Mouse (Mus musculus) heart, postnatal 0 days (tissue): ENCODE data around the gene Magi1. TPM values are rescaled to one million over a fixed set of nuclear protein-coding genes. Genes with fewer than 3 reads are reported as not detected.
A peak's percentile ranks its signal among the peaks of the same experiment; 100 is the strongest.

Experiments
- ATAC-seq: fragments of 200-750 bp; cut with Nextera tagmentation; 2 replicates; pipeline ENCODE4 v1.8.0; 2017; ENCODE audit warnings: low read depth, moderate number of reproducible peaks, moderate library complexity; ENCODE audit not compliant: insufficient read depth
- DNase-seq: peaks from one replicate; pipeline ENCODE4 v3.0.0-alpha.2; 2016; ENCODE audit warnings: low spot score
- H3K27ac ChIP-seq: fragments of 300-500 bp; sonication (generic); 2 replicates; pipeline ENCODE4 v1.5.1; 2014; ENCODE audit warnings: low read depth, mild to moderate bottlenecking
- H3K27me3 ChIP-seq: fragments of 300-500 bp; sonication (generic); 2 replicates; pipeline ENCODE4 v1.6.1; 2014; ENCODE audit warnings: low read length, mixed read lengths; ENCODE audit not compliant: control insufficient read depth, insufficient read depth
- H3K36me3 ChIP-seq: fragments of 300-500 bp; sonication (generic); replicated peaks from 2 replicates; pipeline ENCODE4 v1.6.1; 2014; ENCODE audit warnings: low read length, mixed read lengths; ENCODE audit not compliant: control insufficient read depth, insufficient read depth
- H3K4me1 ChIP-seq: fragments of 300-500 bp; sonication (generic); 2 replicates; pipeline ENCODE4 v1.6.1; 2014; ENCODE audit warnings: antibody characterized with exemption; ENCODE audit not compliant: control insufficient read depth, insufficient read depth
- H3K4me2 ChIP-seq: fragments of 300-500 bp; sonication (generic); 2 replicates; pipeline ENCODE4 v1.6.1; 2014; ENCODE audit warnings: low read depth, mild to moderate bottlenecking, low read length, moderate library complexity
- H3K4me3 ChIP-seq: fragments of 300-500 bp; sonication (generic); 2 replicates; pipeline ENCODE4 v1.5.1; 2014; ENCODE audit warnings: low read depth, low read length
- H3K9ac ChIP-seq: fragments of 300-500 bp; sonication (generic); replicated peaks from 2 replicates; pipeline ENCODE4 v1.6.1; 2014; ENCODE audit warnings: low read depth, low read length, mixed read lengths
- H3K9me3 ChIP-seq: fragments of 300-500 bp; sonication (generic); replicated peaks from 2 replicates; pipeline ENCODE4 v1.6.1; 2016; ENCODE audit warnings: low read length; ENCODE audit not compliant: control insufficient read depth
- CTCF ChIP-seq: IDR thresholded peaks from 2 replicates; pipeline ENCODE4 v1.5.1; 2016; ENCODE audit warnings: antibody characterized with exemption, control low read depth, low read depth
- EP300 ChIP-seq: IDR thresholded peaks from 2 replicates; pipeline ENCODE4 v1.6.1; 2016; ENCODE audit warnings: antibody characterized with exemption, low read depth
- WGBS: fragments of 180-500 bp; shearing (Covaris S2); extraction: QIAGEN DNeasy Blood & Tissue Kit; methylation state at CpG from one replicate; pipeline ENCODE4 v1.1.7; 2014; 5-methylcytosine and 5-hydroxymethylcytosine counted together
- polyA plus RNA-seq: library from polyadenylated mRNA; unstranded; fragments of >200 nt; fragmentation: Nextera tagmentation; extraction: Ambion mirVana; gene quantifications from 2 replicates; pipeline ENCODE4 v1.2.1, GENCODE M21; 2015
- total RNA-seq: library from RNA; depleted of rRNA; stranded (reverse); fragments of >200 nt; gene quantifications from 2 replicates; pipeline ENCODE4 v1.2.3, GENCODE M21; 2014; ENCODE audit warnings: low replicate concordance

The Magi1 gene
- total and polyA plus RNA-seq, 2 experiments from 2014 or later = 4.6 to 15.3 TPM

GRCm38 (mm10) chr6:94282301-94283241, 1.1 kb downstream of the Magi1 start:
- Histone ChIP-seq H3K36me3 (no peaks in the 10 kb centered on the region), H3K4me3 (peak overlapping the region; percentile 84), H3K4me1 (peaks cover 20% of the 10 kb centered on the region), H3K9ac (peak overlapping the region; percentile 85), H3K4me2 (peak overlapping the region; percentile 91), H3K27me3 (no peaks in the 10 kb centered on the region), H3K9me3 (0 out of 2 replicates have a peak, but pooled peaks cover 3% of the 10 kb centered on the region), H3K27ac (peak overlapping the region; percentile 97)
- no peak for TF ChIP-seq EP300
- peak; percentile 24; the same call in 1 of the 2 replicates for TF ChIP-seq CTCF
- ATAC-seq (no peak), DNase-seq (peak; percentile 57)
- under 1% methylated on average over 55 of the region's 55 CpGs for WGBS

- DNase-seq (no peak), ATAC-seq (no peak)
- WGBS = 3% methylated on average over 17 of the region's 17 CpGs
- TF ChIP-seq EP300 (no peak), CTCF (no peak)
- peak overlapping the region; percentile 85 for H3K9ac ChIP-seq
- no peaks in the 10 kb centered on the region for H3K9me3 ChIP-seq
- peak overlapping the region; percentile 91 for H3K4me2 ChIP-seq
- no peaks in the 10 kb centered on the region for H3K27me3 ChIP-seq
- peak overlapping the region; percentile 84 for H3K4me3 ChIP-seq
- H3K36me3 ChIP-seq = no peaks in the 10 kb centered on the region
- H3K4me1 ChIP-seq = peaks cover 22% of the 10 kb centered on the region
- H3K27ac ChIP-seq = peak overlapping the region; percentile 97
Observed at GRCm38 (mm10) chr6:94281606-94282280, 2.0 kb downstream of the Magi1 start.

DNA sequence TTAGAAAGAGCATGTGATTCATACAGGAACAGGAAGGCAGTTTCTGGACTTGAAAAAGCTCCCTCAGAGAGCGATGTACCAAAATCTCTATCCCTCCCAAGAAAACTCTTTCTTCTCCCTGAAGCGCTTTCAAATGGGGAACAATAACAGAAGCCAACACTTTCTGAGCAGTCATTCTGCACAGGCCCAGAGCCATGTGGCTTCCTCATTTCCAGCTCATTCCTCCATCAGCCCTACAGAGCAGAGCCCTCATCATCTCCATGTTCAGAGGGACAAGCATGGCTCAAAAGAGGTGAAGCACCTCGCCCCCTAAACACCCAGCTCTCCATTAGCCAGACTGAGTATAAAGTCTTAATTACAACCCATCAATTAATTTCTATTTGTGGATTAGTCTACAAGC, 9.8 kb downstream of the Magi1 start:
- Histone ChIP-seq H3K4me3 (no peak overlapping the region), H3K4me2 (no peak overlapping the region), H3K27ac (no peak overlapping the region), H3K4me1 (peaks cover 20% of the 10 kb centered on the region), H3K27me3 (no peaks in the 10 kb centered on the region), H3K9me3 (no peaks in the 10 kb centered on the region), H3K36me3 (no peaks in the 10 kb centered on the region), H3K9ac (no peak overlapping the region)
- DNase-seq (no peak), ATAC-seq (no peak)
- 93% methylated on average over 3 of the region's 3 CpGs for WGBS
- no peak for TF ChIP-seq EP300
- TF ChIP-seq CTCF = no peak

DNA sequence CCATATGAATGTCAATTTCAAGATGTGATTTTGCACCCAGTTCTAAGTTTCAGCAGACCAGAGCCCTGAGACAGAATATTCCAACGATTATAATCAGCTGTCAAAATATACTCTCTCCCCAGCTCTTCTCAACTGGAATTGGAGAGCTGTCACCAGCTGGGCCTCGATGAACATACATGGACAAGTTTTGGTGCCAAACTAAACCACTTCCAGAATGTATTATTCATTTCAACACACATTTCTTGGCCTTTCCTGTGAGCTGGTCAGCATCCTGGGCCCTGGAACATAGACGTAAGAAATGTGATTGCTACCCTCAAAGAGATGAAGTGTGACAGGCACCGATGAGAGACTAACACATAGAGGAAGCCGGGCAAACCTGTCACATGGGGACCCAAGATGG, 13.7 kb downstream of the Magi1 start:
- H3K27ac ChIP-seq = no peak overlapping the region
- peaks cover 15% of the 10 kb centered on the region; the same call in 1 of the 2 replicates for H3K4me1 ChIP-seq
- no peak overlapping the region for H3K4me3 ChIP-seq
- TF ChIP-seq CTCF (no peak), EP300 (no peak)
- no peaks in the 10 kb centered on the region for H3K9me3 ChIP-seq
- no peaks in the 10 kb centered on the region for H3K27me3 ChIP-seq
- no peak for ATAC-seq
- DNase-seq = no peak
- no peak overlapping the region for H3K4me2 ChIP-seq
- H3K9ac ChIP-seq = no peak overlapping the region
- WGBS = 58% methylated on average over 5 of the region's 5 CpGs
- H3K36me3 ChIP-seq = no peaks in the 10 kb centered on the region

DNA sequence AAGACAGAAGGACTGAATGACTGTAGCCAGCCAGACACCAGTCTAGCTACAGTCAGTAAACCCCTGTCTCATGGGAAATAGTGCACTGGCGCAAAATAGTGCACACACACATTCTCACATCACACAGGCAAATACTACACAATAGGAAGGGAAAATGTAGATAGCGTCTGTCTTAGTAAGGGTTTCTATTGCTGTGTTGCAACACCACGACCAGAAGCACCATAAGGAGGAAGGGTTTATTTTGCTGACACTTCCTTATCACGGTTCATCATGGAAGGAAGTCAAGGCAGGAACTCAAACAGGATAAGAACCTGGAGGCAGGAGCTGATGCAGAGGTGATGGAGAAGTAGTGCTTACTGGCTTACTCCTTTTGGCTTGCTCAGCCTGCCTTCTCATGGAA, 14.5 kb downstream of the Magi1 start:
- 54% methylated on average over 4 of the region's 4 CpGs for WGBS
- no peak overlapping the region for H3K27ac ChIP-seq

More for the DNA sequence above, 14.5 kb downstream of the Magi1 start:
- Histone ChIP-seq H3K9ac (no peak overlapping the region), H3K9me3 (no peaks in the 10 kb centered on the region), H3K4me3 (no peak overlapping the region), H3K4me2 (no peak overlapping the region), H3K36me3 (no peaks in the 10 kb centered on the region), H3K27me3 (no peaks in the 10 kb centered on the region), H3K4me1 (peaks cover 19% of the 10 kb centered on the region; the same call in 1 of the 2 replicates)
- no peak for DNase-seq
- TF ChIP-seq EP300 (no peak), CTCF (no peak)
- ATAC-seq = no peak
